Mouse (Mus musculus) stomach, postnatal 0 days (tissue): Measurements from ENCODE around the gene Bpifa6.
A peak's percentile ranks its signal among the peaks of the same experiment; 100 is the strongest.

ENCODE experiments used
- CTCF ChIP-seq: IDR thresholded peaks from 2 replicates; pipeline ENCODE4 v1.5.1; 2016; ENCODE audit warnings: antibody characterized with exemption, low read depth, mild to moderate bottlenecking, moderate library complexity
- EP300 ChIP-seq: optimal IDR thresholded peaks from 2 replicates; pipeline ENCODE3; 2016; ENCODE audit warnings: antibody characterized with exemption

GRCm38 (mm10) chr2:154038932-154039331 lies 64.2 kb downstream of the Bpifa6 start:
- TF ChIP-seq CTCF, result peak; percentile 66
- TF ChIP-seq EP300, result no peak
